Mouse (Mus musculus) stomach, adult 2 months (tissue): ENCODE measurements around the gene Olfr1293-ps. TPM values are rescaled to one million over a fixed set of nuclear protein-coding genes. Genes with fewer than 3 reads are reported as not detected.

Experiments
- polyA plus RNA-seq: library from polyadenylated mRNA; depleted of rRNA; stranded (reverse); fragments of >200 nt; gene quantifications from 2 replicates; pipeline ENCODE4 v1.2.3, GENCODE M21; 2012; rRNA removed

The Olfr1293-ps gene
- polyA plus RNA-seq = not detected in 2 replicates

GRCm38 (mm10) chr2:111524903-111525302, at the start of gene Olfr1293-ps:
TSS of gene Olfr1293-ps (plus strand) at chr2:111525203.

GRCm38 (mm10) chr2:111480519-111480918, 44.5 kb upstream of the Olfr1293-ps start, which contains the start of gene Olfr1289:
TSS of gene Olfr1289 (plus strand) at chr2:111480819.

GRCm38 (mm10) chr2:111493729-111494128, 31.3 kb upstream of the Olfr1293-ps start, which contains the start of gene Olfr1290:
TSS of gene Olfr1290 (minus strand) at chr2:111493829.

GRCm38 (mm10) chr2:111496880-111497279, 28.1 kb upstream of the Olfr1293-ps start, which contains the start of gene Olfr1291-ps1:
TSS of gene Olfr1291-ps1 (plus strand) at chr2:111497180.

GRCm38 (mm10) chr2:111540191-111540590, 15.2 kb downstream of the Olfr1293-ps start, which contains the start of gene Olfr1294:
TSS of gene Olfr1294 (minus strand) at chr2:111540291.

GRCm38 (mm10) chr2:111569581-111569980, 44.6 kb downstream of the Olfr1293-ps start, which contains the start of gene Olfr1295:
TSS of gene Olfr1295 (minus strand) at chr2:111569681.

Other genes starting within 250 kb of the Olfr1293-ps start
- not detected in 2 replicates for gene Olfr1278, start 235.1 kb upstream of the Olfr1293-ps start, polyA plus RNA-seq
- not detected in 2 replicates for gene Olfr1279, start 224.6 kb upstream of the Olfr1293-ps start, polyA plus RNA-seq
- not detected in 2 replicates for gene Olfr1280, start 211.2 kb upstream of the Olfr1293-ps start, polyA plus RNA-seq
- gene Olfr1281, start 198.7 kb upstream of the Olfr1293-ps start, polyA plus RNA-seq = not detected in 2 replicates
- gene Olfr1282, start 189.1 kb upstream of the Olfr1293-ps start, polyA plus RNA-seq = not detected in 2 replicates
- not detected in 2 replicates for gene Olfr1283, start 158.4 kb upstream of the Olfr1293-ps start, polyA plus RNA-seq
- gene Olfr1284, start 149.7 kb upstream of the Olfr1293-ps start, polyA plus RNA-seq = not detected in 2 replicates
- not detected in 2 replicates for gene Olfr1286, start 102.1 kb upstream of the Olfr1293-ps start, polyA plus RNA-seq
- gene Olfr1287, start 76.1 kb upstream of the Olfr1293-ps start, polyA plus RNA-seq = not detected in 2 replicates
- not detected in 2 replicates for gene Olfr1288, start 51.1 kb upstream of the Olfr1293-ps start, polyA plus RNA-seq
- not detected in 2 replicates for gene Olfr1289, start 44.4 kb upstream of the Olfr1293-ps start, polyA plus RNA-seq
- not detected in 2 replicates for gene Olfr1290, start 31.4 kb upstream of the Olfr1293-ps start, polyA plus RNA-seq
- gene Olfr1291-ps1, start 28.0 kb upstream of the Olfr1293-ps start, polyA plus RNA-seq = not detected in 2 replicates
- gene Olfr1294, start 15.1 kb downstream of the Olfr1293-ps start, polyA plus RNA-seq = not detected in 2 replicates
- gene Olfr1295, start 44.5 kb downstream of the Olfr1293-ps start, polyA plus RNA-seq = not detected in 2 replicates
- not detected in 2 replicates for gene Olfr1297, start 101.3 kb downstream of the Olfr1293-ps start, polyA plus RNA-seq
- gene Olfr1298, start 124.0 kb downstream of the Olfr1293-ps start, polyA plus RNA-seq = not detected in 2 replicates
- gene Olfr1299, start 136.2 kb downstream of the Olfr1293-ps start, polyA plus RNA-seq = not detected in 2 replicates
- gene Olfr1301, start 225.8 kb downstream of the Olfr1293-ps start, polyA plus RNA-seq = not detected in 2 replicates